Mouse (Mus musculus): ENCODE data around the gene Mpzl3.

GRCm38 (mm10) chr9:45058304-45058940 lies 3.4 kb downstream of the Mpzl3 start:
- TF ChIP-seq CTCF (IDR thresholded peaks at IDR 0.05) (no peak), POLR2A (IDR thresholded peaks at IDR 0.05; ENCODE audit: insufficient read depth, low read depth, low read length) (no peak), EP300 (IDR thresholded peaks at IDR 0.05; ENCODE audit: insufficient read depth, low read depth, low read length) (no peak)
